Mouse (Mus musculus) 3134 (cell line): ENCODE results near the gene Asah2.

Experiments used
- DNase-seq: peaks from one replicate; pipeline ENCODE4 v3.0.0-alpha.2; 2011; ENCODE audit warnings: low spot score; ENCODE audit not compliant: insufficient read length; ENCODE audit errors: extremely low read depth

Asah2 gene

DNA sequence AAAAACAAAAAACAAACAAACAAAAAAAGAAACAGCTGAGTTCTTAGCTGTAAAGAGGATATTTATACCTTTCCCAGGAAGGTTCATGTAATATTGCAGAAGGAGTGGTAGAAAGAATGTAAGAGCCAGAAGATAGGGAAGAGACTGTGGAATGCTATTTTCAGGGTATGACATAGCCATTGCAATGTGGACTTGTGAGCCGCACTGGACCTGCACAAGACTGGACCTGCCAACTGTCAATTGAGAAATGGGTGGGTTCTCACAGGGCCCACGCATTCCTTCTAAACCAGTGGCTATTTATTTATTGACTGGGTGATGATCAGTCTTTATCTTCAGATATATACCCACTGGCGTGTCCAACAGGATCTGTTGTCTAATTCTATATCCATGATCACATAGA, 111.1 kb downstream of the Asah2 start:
- DNase-seq, result no peak

DNA sequence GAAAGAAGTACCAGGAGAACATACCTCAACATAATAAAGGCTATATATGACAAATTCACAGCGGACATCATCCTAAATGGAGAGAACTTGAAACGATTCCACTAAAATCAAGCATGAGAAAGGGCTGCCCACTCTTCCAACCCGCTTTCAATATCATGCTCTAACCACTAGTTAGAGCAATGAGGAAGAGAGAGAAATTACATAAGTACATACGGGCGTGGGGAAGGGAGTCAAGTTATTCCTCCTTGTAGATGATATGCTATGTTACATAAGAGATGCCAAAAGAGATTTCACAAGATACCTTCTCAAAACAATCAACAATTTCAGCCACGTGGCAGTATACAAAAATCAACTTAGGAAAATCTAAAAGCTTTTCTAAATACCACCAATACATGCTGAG, 117.0 kb downstream of the Asah2 start:
- no peak for DNase-seq

DNA sequence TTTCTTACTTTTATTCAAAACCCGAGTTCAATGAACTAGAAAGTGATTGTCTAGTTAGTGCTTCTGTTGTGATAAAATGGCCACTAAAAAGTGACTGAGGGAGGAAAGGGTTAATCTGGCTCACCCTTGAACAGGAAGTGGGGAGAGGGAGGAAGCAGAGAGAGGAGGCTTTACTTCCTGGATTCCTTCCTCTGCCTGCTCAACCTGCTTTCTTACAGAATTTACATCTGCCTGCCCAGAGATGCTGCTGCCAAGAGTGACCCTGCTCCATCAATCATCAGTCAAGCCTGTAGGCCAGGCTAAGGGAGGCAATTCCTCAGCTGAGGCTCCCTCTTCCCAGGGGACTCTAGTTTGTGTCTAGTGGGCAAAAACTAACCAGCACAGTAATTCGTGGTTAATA, 132.1 kb downstream of the Asah2 start:
- no peak for DNase-seq

- DNase-seq, result peak; percentile 13
Measured at GRCm38 (mm10) chr19:31971998-31972397, 136.0 kb downstream of the Asah2 start.

DNA sequence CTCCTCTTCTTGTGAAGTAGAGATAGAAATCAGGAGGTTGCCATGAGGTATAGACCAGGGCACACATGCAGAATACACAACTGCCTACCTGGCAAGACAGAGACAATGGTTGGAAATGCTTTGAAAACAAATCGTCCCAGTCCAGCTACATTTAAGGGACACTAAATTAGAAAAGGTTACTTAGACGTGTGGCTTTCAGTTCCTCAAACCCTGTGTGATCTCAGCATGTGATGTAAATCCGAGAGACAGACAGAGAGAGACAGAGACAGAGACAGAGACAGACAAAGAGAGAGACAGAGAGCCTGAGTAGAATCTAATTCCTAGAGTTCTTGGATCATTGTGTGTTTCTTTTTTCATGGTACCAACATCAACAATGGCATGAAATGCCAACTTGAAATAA, 136.6 kb downstream of the Asah2 start:
- no peak for DNase-seq

DNA sequence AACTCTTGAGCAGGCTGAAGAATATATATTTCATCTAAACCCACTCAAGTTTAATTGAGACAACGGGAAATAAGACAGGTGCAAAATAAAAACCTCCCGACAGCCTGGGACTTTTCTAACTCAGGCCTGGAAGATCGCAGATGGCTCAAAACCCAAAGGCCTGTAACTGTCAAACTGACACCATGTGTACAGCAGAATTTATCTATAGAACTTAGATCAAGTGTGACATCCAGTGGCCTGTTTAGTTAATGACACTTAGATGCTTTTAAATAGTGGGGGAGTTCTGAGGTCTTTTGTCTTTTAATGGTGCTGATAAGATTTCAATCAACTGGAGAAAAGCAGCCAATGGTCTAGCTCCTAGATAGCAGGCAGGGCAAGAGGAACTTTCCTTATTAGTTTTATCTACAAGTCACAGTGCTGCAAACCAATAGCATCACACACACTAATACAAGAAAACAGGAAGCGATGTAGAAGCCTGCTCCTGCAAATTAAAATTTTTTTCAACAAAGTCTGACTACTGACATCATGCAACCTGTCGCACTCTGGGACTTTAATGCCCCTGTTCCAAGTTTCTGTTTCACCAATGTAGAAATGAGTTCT, 140.0 kb downstream of the Asah2 start:
- no peak for DNase-seq

DNA sequence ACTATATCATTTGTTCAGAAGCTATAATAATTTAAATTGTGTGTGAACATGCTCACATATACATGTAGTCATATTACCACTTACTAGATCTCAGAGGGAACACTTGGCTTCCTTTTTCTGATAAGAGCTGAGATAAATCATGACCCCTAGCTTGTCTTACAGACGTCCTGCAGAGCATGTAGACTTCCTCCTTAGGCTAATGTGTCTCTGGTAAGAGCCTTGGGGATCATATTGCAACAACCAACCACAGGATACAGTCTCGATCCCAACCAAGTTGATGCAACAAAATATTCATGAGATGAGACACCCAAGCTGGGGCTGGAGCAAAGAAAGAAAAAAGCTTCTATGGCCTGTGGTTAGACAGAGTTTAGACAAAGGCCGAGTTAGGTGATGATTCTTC, 144.9 kb downstream of the Asah2 start:
- DNase-seq, result no peak

GRCm38 (mm10) chr19:31960434-31960833, 147.6 kb downstream of the Asah2 start:
- no peak for DNase-seq

DNA sequence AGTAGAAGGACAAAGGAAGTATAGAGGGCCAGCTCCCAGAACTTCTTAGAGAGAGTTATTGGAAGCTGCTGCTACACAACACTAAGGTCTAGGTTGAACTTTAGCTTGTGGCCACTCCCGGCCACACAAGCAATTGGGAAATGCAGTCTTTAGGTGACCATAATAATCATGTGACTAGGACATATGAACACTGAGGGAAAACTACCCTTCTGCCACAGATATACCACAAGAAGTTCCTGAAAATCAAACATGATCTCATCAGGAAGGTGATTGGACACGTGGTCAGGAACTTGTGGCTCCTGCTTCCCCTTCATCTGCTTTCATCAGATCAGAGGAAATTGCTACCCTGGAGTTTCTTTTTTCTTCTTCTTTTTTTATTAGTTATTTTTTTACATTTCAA, 151.7 kb downstream of the Asah2 start:
- no peak for DNase-seq

DNA sequence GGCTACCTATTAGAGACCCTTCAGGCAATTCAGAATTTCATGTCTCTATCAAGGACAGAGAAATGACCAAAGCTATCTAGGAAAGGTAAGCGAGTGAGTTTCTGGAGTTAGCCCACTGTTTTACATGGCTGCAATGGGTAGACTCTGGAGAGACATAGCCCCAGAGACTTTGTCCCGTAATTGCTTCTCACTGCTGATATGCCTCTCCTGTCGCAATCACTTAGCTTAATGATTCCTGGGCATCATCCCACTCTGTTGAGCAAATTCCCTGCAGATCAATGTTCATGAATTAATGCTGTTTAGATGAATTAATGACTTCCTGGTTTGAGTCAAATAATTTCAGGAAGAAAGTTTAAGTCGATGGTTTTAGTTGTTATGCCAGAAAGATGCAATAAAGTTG, 153.3 kb downstream of the Asah2 start:
- no peak for DNase-seq

DNA sequence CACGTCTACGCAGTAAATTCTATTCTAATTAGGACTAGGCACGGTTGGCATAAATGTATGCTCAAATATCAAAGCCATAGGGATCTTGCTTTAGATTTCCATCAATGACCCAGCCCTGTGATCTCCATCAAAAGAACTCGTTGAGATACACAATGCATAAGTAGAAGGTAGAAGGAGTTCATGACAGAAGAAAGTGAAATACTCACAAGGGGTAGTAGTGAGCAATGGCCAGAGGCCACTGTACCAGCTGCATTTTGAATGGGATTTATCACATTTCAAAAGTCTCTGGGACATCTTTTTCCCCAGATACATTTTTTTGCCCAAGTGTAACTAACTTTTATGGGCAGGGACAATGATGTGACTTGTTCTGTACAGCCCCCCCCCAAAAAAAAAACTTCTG, 153.7 kb downstream of the Asah2 start:
- no peak for DNase-seq

GRCm38 (mm10) chr19:31953799-31954198, 154.2 kb downstream of the Asah2 start:
- DNase-seq, result no peak

- DNase-seq, result no peak
Measured at GRCm38 (mm10) chr19:31950793-31951489, 157.1 kb downstream of the Asah2 start.
